Mouse (Mus musculus): ENCODE measurements around the gene Pcnx2. TPM values are rescaled to one million over a fixed set of nuclear protein-coding genes. Genes with fewer than 3 reads are reported as not detected.

Pcnx2 gene
- total and polyA plus RNA-seq, 3 experiments: 0.34 to 0.86 (median 0.36) TPM

GRCm38 (mm10) chr8:125792816-125793455 is 105.2 kb downstream of the Pcnx2 start:
- 59% methylated on average over 9 of the region's 9 CpGs for WGBS
- H3K27ac ChIP-seq: no peak overlapping the region
- TF ChIP-seq CTCF (IDR thresholded peaks at IDR 0.05): no peak
- TF ChIP-seq POLR2A (IDR thresholded peaks at IDR 0.05; ENCODE audit: insufficient read depth, low read depth, low read length): no peak
- TF ChIP-seq EP300 (IDR thresholded peaks at IDR 0.05; ENCODE audit: insufficient read depth, low read depth, low read length): no peak
- no peaks in the 10 kb centered on the region for H3K4me1 ChIP-seq (ENCODE audit: control insufficient read depth, insufficient read depth, low read length)
- H3K79me2 ChIP-seq (replicated peaks; ENCODE audit: control insufficient read depth, insufficient read depth, low read length): no peaks in the 10 kb centered on the region
- no peak for DNase-seq
- no peak overlapping the region for H3K9ac ChIP-seq (ENCODE audit: low read depth, low read length)
- H3K27me3 ChIP-seq (ENCODE audit: control insufficient read depth, insufficient read depth, low read length): no peaks in the 10 kb centered on the region
- no peaks in the 10 kb centered on the region for H3K36me3 ChIP-seq (ENCODE audit: control insufficient read depth, insufficient read depth, low read length)
- no peak overlapping the region for H3K4me3 ChIP-seq
- intact Hi-C loops (cut with DNase I): no loop called here

- Histone ChIP-seq H3K4me1 (ENCODE audit: control insufficient read depth, insufficient read depth, low read length) (no peaks in the 10 kb centered on the region), H3K4me3 (no peak overlapping the region), H3K27ac (no peak overlapping the region), H3K79me2 (replicated peaks; ENCODE audit: control insufficient read depth, insufficient read depth, low read length) (no peaks in the 10 kb centered on the region), H3K36me3 (ENCODE audit: control insufficient read depth, insufficient read depth, low read length) (no peaks in the 10 kb centered on the region), H3K27me3 (ENCODE audit: control insufficient read depth, insufficient read depth, low read length) (no peaks in the 10 kb centered on the region), H3K9ac (ENCODE audit: low read depth, low read length) (no peak overlapping the region)
- TF ChIP-seq POLR2A (IDR thresholded peaks at IDR 0.05; ENCODE audit: insufficient read depth, low read depth, low read length) (no peak), EP300 (IDR thresholded peaks at IDR 0.05; ENCODE audit: insufficient read depth, low read depth, low read length) (no peak), CTCF (IDR thresholded peaks at IDR 0.05) (no peak)
- intact Hi-C loops (cut with DNase I): no loop called here
- 56% methylated on average over 7 of the region's 7 CpGs for WGBS
- DNase-seq: no peak
Measured at GRCm38 (mm10) chr8:125786886-125787285, 111.2 kb downstream of the Pcnx2 start.

- DNase-seq: no peak
- 84% methylated on average over 3 of the region's 3 CpGs for WGBS
- no peak overlapping the region for H3K27ac ChIP-seq
- H3K4me1 ChIP-seq (ENCODE audit: control insufficient read depth, insufficient read depth, low read length): no peaks in the 10 kb centered on the region
- H3K4me3 ChIP-seq: no peak overlapping the region
- no peaks in the 10 kb centered on the region for H3K79me2 ChIP-seq (replicated peaks; ENCODE audit: control insufficient read depth, insufficient read depth, low read length)
- no peaks in the 10 kb centered on the region for H3K36me3 ChIP-seq (ENCODE audit: control insufficient read depth, insufficient read depth, low read length)
- H3K9ac ChIP-seq (ENCODE audit: low read depth, low read length): no peak overlapping the region
- H3K27me3 ChIP-seq (ENCODE audit: control insufficient read depth, insufficient read depth, low read length): no peaks in the 10 kb centered on the region
- intact Hi-C loops (cut with DNase I): no loop called here
- TF ChIP-seq POLR2A (IDR thresholded peaks at IDR 0.05; ENCODE audit: insufficient read depth, low read depth, low read length) (no peak), EP300 (IDR thresholded peaks at IDR 0.05; ENCODE audit: insufficient read depth, low read depth, low read length) (no peak), CTCF (IDR thresholded peaks at IDR 0.05) (no peak)
Measured at GRCm38 (mm10) chr8:125782161-125782560, 116.0 kb downstream of the Pcnx2 start.

GRCm38 (mm10) chr8:125779656-125780055 is 118.5 kb downstream of the Pcnx2 start:
- no peaks in the 10 kb centered on the region for H3K36me3 ChIP-seq (ENCODE audit: control insufficient read depth, insufficient read depth, low read length)
- intact Hi-C loops (cut with DNase I): no loop called here
- H3K9ac ChIP-seq (ENCODE audit: low read depth, low read length): no peak overlapping the region
- H3K4me1 ChIP-seq (ENCODE audit: control insufficient read depth, insufficient read depth, low read length): no peaks in the 10 kb centered on the region
- H3K79me2 ChIP-seq (replicated peaks; ENCODE audit: control insufficient read depth, insufficient read depth, low read length): no peaks in the 10 kb centered on the region
- H3K4me3 ChIP-seq: no peak overlapping the region
- TF ChIP-seq POLR2A (IDR thresholded peaks at IDR 0.05; ENCODE audit: insufficient read depth, low read depth, low read length): no peak
- no peak for TF ChIP-seq EP300 (IDR thresholded peaks at IDR 0.05; ENCODE audit: insufficient read depth, low read depth, low read length)
- TF ChIP-seq CTCF (IDR thresholded peaks at IDR 0.05): no peak
- no peak overlapping the region for H3K27ac ChIP-seq
- H3K27me3 ChIP-seq (ENCODE audit: control insufficient read depth, insufficient read depth, low read length): no peaks in the 10 kb centered on the region
- no peak for DNase-seq
- WGBS: 66% methylated on average over 8 of the region's 8 CpGs

GRCm38 (mm10) chr8:125778919-125779318 is 119.2 kb downstream of the Pcnx2 start:
- Histone ChIP-seq H3K4me1 (ENCODE audit: control insufficient read depth, insufficient read depth, low read length) (no peaks in the 10 kb centered on the region), H3K27me3 (ENCODE audit: control insufficient read depth, insufficient read depth, low read length) (no peaks in the 10 kb centered on the region), H3K4me3 (no peak overlapping the region), H3K9ac (ENCODE audit: low read depth, low read length) (no peak overlapping the region), H3K27ac (no peak overlapping the region), H3K79me2 (replicated peaks; ENCODE audit: control insufficient read depth, insufficient read depth, low read length) (no peaks in the 10 kb centered on the region), H3K36me3 (ENCODE audit: control insufficient read depth, insufficient read depth, low read length) (no peaks in the 10 kb centered on the region)
- no peak for DNase-seq
- intact Hi-C loops (cut with DNase I): no loop called here
- 96% methylated on average over 5 of the region's 5 CpGs for WGBS
- TF ChIP-seq CTCF (IDR thresholded peaks at IDR 0.05) (no peak), EP300 (IDR thresholded peaks at IDR 0.05; ENCODE audit: insufficient read depth, low read depth, low read length) (no peak), POLR2A (IDR thresholded peaks at IDR 0.05; ENCODE audit: insufficient read depth, low read depth, low read length) (no peak)

GRCm38 (mm10) chr8:125777478-125778164 is 120.5 kb downstream of the Pcnx2 start:
- H3K27me3 ChIP-seq (ENCODE audit: control insufficient read depth, insufficient read depth, low read length): no peaks in the 10 kb centered on the region
- TF ChIP-seq EP300 (IDR thresholded peaks at IDR 0.05; ENCODE audit: insufficient read depth, low read depth, low read length): no peak
- TF ChIP-seq POLR2A (IDR thresholded peaks at IDR 0.05; ENCODE audit: insufficient read depth, low read depth, low read length): no peak
- TF ChIP-seq CTCF (IDR thresholded peaks at IDR 0.05): no peak
- DNase-seq: no peak
- H3K4me3 ChIP-seq: no peak overlapping the region
- intact Hi-C loops (cut with DNase I): no loop called here
- no peaks in the 10 kb centered on the region for H3K4me1 ChIP-seq (ENCODE audit: control insufficient read depth, insufficient read depth, low read length)
- no peaks in the 10 kb centered on the region for H3K36me3 ChIP-seq (ENCODE audit: control insufficient read depth, insufficient read depth, low read length)
- H3K9ac ChIP-seq (ENCODE audit: low read depth, low read length): no peak overlapping the region
- 66% methylated on average over 12 of the region's 12 CpGs for WGBS
- H3K27ac ChIP-seq: no peak overlapping the region
- no peaks in the 10 kb centered on the region for H3K79me2 ChIP-seq (replicated peaks; ENCODE audit: control insufficient read depth, insufficient read depth, low read length)

Data from heart, adult 2 months (tissue).